Mouse (Mus musculus): ENCODE data around the gene Tmc6. TPM values are rescaled to one million over a fixed set of nuclear protein-coding genes. Genes with fewer than 3 reads are reported as not detected.

Tmc6 gene
- total RNA-seq, 1 experiment, result 36.0 TPM

DNA sequence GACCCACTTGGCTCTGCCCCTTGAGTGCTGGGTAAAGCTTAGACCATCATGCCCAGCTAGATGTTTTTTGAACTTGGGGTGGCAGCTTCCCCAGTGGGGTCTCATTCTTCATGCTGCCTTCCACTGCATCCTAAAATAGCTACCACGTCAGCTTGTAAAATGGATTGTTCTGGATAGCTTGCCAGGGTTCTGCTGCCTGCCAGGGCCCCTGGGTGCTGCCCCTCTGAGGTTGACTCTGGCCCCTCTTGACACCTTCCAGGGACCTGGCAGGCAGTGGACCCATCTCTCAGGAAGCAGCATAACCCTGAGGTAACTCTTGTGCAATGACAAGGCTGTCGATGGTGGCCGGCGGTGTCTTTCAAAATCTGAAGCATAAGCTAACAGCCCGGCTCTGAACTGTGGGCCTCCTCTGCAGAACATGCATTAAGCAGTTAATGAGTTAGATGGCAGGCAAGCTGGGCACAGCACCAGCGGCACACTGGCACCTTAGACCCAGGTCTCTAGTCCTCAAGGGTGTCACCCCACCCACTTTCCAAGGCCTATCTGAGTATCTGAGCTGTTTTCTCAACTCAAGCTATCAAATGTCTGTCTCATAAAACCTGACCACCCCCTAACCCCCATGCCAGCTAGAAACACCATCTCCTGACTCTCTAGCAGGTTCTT is 32.8 kb upstream of the Tmc6 start:
- H3K36me3 ChIP-seq (ENCODE audit: control insufficient read depth, insufficient read depth, low read length, poor library complexity, severe bottlenecking), result peaks cover 48% of the 10 kb centered on the region

DNA sequence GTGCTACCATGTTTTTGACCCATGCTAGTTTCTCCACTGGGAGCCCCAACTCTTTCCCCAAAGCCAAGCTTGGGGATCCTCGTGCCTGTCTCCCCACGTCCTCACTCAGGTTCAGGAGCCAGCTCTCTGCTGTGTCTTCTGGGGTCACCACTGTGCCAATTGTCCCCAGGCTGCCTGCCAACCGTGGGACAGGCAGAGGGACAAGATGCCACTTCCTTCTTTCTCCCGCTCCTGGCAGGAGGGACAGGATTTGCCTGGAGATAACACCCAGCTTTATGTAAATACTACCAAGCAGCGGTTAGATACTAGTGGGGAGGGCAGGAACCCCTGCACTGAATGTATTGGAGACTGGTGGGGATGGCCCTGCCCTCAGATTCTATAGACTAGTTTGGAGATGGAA is 31.9 kb upstream of the Tmc6 start:
- no peaks in the 10 kb centered on the region for H3K9me3 ChIP-seq (ENCODE audit: control insufficient read depth, insufficient read depth, low read depth, low read length)
- in situ Hi-C loops (cut with MboI; ENCODE audit: low sequenced_read_pairs in 2 of 2, unreplicated experiment in 2 of 2), result loop anchor here in 1 of 2 experiments (25.0 kb wide), 1 partner anchor 427 kb away; no protein-coding TSS in a partner anchor
- H3K27ac ChIP-seq (ENCODE audit: insufficient read depth, low read depth, low read length, poor library complexity, severe bottlenecking), result no peak overlapping the region
- H3K4me3 ChIP-seq (ENCODE audit: insufficient read depth in 1 of 2, low read depth in 1 of 2, low read length in 2 of 2, poor library complexity in 1 of 2, severe bottlenecking in 1 of 2), result no peak overlapping the region
- peaks cover 44% of the 10 kb centered on the region for H3K36me3 ChIP-seq (ENCODE audit: control insufficient read depth, insufficient read depth, low read length, poor library complexity, severe bottlenecking)
- TF ChIP-seq ZNF384 (IDR thresholded peaks at IDR 0.05; ENCODE audit: low read depth, low read length), result no peak
- no peak for TF ChIP-seq ZC3H11A (IDR thresholded peaks at IDR 0.05; ENCODE audit: borderline replicate concordance, low read depth, low read length)
- TF ChIP-seq CHD2 (IDR thresholded peaks at IDR 0.05; ENCODE audit: low read depth, low read length), result no peak
- TF ChIP-seq HCFC1 (IDR thresholded peaks at IDR 0.05; ENCODE audit: borderline replicate concordance, insufficient read depth, low read length), result no peak
- H3K4me1 ChIP-seq (ENCODE audit: control insufficient read depth in 2 of 2, insufficient read depth in 2 of 2, low read length in 2 of 2, poor library complexity in 1 of 2), result peaks cover 5 to 9% of the 10 kb centered on the region in 2 experiments; a peak in 3 of 4 replicates
- DNase-seq (ENCODE audit: low read depth, low spot score), result no peak
- no peak overlapping the region for H3K9ac ChIP-seq (ENCODE audit: insufficient read depth, low read depth, low read length, poor library complexity, severe bottlenecking)

More for the DNA sequence above, 32.8 kb upstream of the Tmc6 start:
- TF ChIP-seq ZC3H11A (IDR thresholded peaks at IDR 0.05; ENCODE audit: borderline replicate concordance, low read depth, low read length) (no peak), HCFC1 (IDR thresholded peaks at IDR 0.05; ENCODE audit: borderline replicate concordance, insufficient read depth, low read length) (no peak), ZNF384 (IDR thresholded peaks at IDR 0.05; ENCODE audit: low read depth, low read length) (no peak), MAFK (IDR thresholded peaks at IDR 0.05; ENCODE audit: insufficient read depth, low read depth, low read length) (no peak), CHD2 (IDR thresholded peaks at IDR 0.05; ENCODE audit: low read depth, low read length) (no peak)
- no peak for DNase-seq (ENCODE audit: low read depth, low spot score)
- Histone ChIP-seq H3K4me3 (ENCODE audit: insufficient read depth in 1 of 2, low read depth in 1 of 2, low read length in 2 of 2, poor library complexity in 1 of 2, severe bottlenecking in 1 of 2) (no peak overlapping the region), H3K27ac (ENCODE audit: insufficient read depth, low read depth, low read length, poor library complexity, severe bottlenecking) (no peak overlapping the region), H3K9ac (ENCODE audit: insufficient read depth, low read depth, low read length, poor library complexity, severe bottlenecking) (no peak overlapping the region), H3K4me1 (ENCODE audit: control insufficient read depth in 2 of 2, insufficient read depth in 2 of 2, low read length in 2 of 2, poor library complexity in 1 of 2) (peaks cover 5 to 10% of the 10 kb centered on the region in 2 experiments; a peak in 3 of 4 replicates), H3K9me3 (ENCODE audit: control insufficient read depth, insufficient read depth, low read depth, low read length) (no peaks in the 10 kb centered on the region)
- in situ Hi-C loops (cut with MboI; ENCODE audit: low sequenced_read_pairs in 2 of 2, unreplicated experiment in 2 of 2), result loop anchor here in 1 of 2 experiments (25.0 kb wide), 1 partner anchor 428 kb away; no protein-coding TSS in a partner anchor

DNA sequence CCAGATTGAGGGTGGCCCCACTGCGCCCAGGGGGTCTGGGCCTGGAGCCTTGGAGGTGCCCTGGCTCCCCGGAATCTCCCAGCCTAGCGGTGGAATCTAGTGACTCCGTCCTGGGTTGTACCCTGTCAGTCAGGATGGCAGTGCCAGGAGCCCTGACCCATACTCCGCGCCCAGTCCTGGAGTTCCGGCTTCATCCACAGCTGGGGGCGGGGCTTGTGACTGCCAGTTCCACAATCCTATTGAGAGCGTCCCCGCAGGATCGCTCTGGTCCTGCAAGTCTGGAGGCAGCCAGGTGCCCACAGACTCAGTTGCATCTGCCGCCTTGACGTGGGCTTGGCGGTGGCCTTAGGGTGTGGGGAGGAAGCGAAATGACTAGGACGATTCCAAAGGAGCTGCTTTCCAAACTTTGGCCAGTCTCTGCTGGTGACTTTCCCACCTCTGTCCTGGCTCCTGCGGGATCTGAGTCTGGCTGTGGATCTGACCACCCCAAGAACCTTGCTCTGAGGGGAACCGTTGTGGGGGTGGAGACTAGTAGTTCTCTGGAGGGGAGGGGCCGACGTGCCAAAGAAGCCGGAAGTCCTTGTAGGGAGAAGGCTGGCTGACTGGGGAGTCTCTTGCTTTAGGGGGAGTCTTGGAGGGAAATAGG is 28.5 kb upstream of the Tmc6 start:
- Histone ChIP-seq H3K4me1 (ENCODE audit: control insufficient read depth in 2 of 2, insufficient read depth in 2 of 2, low read length in 2 of 2, poor library complexity in 1 of 2) (peaks cover 5 to 9% of the 10 kb centered on the region in 2 experiments; a peak in 3 of 4 replicates), H3K9me3 (ENCODE audit: control insufficient read depth, insufficient read depth, low read depth, low read length) (no peaks in the 10 kb centered on the region), H3K36me3 (ENCODE audit: control insufficient read depth, insufficient read depth, low read length, poor library complexity, severe bottlenecking) (peaks cover 28% of the 10 kb centered on the region), H3K9ac (ENCODE audit: insufficient read depth, low read depth, low read length, poor library complexity, severe bottlenecking) (peak overlapping the region; percentile 90), H3K4me3 (ENCODE audit: insufficient read depth in 1 of 2, low read depth in 1 of 2, low read length in 2 of 2, poor library complexity in 1 of 2, severe bottlenecking in 1 of 2) (peak overlapping the region; percentile 77 to 96), H3K27ac (ENCODE audit: insufficient read depth, low read depth, low read length, poor library complexity, severe bottlenecking) (no peak overlapping the region)
- in situ Hi-C loops (cut with MboI; ENCODE audit: low sequenced_read_pairs in 2 of 2, unreplicated experiment in 2 of 2), result loop anchor here in 1 of 2 experiments (25.0 kb wide), 1 partner anchor 423 kb away; no protein-coding TSS in a partner anchor
- TF ChIP-seq CHD2 (IDR thresholded peaks at IDR 0.05; ENCODE audit: low read depth, low read length), result no peak
- no peak for TF ChIP-seq ZC3H11A (IDR thresholded peaks at IDR 0.05; ENCODE audit: borderline replicate concordance, low read depth, low read length)
- TF ChIP-seq ZNF384 (IDR thresholded peaks at IDR 0.05; ENCODE audit: low read depth, low read length), result no peak
- no peak for TF ChIP-seq MAFK (IDR thresholded peaks at IDR 0.05; ENCODE audit: insufficient read depth, low read depth, low read length)
- no peak for TF ChIP-seq HCFC1 (IDR thresholded peaks at IDR 0.05; ENCODE audit: borderline replicate concordance, insufficient read depth, low read length)
- peak; percentile 77 for DNase-seq (ENCODE audit: low read depth, low spot score)

DNA sequence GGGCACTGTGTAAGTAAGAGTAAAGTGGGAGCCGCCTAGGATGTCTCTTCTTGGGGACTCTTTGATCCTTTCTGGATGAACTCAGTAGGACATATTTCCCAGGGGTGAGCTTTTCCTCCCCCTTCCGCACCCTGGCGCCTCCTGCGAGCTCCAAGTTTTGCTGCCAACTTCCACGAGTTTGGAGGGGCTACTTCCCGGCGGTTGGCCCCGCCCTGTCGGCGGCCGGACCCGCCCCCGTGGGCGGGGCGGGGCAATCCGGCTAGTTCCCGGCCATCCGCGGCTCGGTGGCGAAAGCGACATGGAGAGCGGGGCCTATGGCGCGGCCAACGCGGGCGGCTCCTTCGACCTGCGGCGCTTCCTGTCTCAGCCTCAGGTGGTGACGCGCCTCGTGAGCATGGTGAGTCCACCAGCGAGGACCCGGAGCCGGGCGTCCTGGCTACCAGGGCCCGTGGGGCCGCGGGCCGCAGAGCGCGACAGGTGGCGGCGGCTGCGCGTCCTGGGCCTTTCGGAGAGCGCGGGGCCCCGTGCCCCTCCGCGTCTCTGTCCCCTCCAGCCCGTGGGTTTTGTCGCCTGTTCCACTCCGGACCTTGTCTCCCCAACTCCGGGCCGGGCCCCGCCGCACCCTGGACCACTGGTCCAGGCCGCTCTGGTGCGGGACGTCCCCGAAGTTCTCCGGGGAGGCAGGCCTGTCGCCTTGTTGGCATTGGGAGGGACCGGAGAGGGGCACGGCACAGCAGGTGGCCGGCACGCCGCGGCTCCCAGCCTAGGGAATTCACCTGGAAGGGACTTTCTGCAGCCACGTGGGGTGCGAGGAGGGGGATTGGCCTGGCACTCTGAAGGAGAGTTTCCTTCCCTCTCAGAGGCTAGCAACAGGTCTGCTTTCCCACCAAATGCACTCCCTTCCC is 27.7 kb upstream of the Tmc6 start, which contains the start of the genes Gm20708 and Syngr2:
Gene Gm20708, plus strand, starts transcription at position 262 of the 905 bp plus-strand sequence.
Gene Syngr2, plus strand, starts transcription at position 262 of the 905 bp plus-strand sequence.
- Histone ChIP-seq H3K4me1 (ENCODE audit: control insufficient read depth in 2 of 2, insufficient read depth in 2 of 2, low read length in 2 of 2, poor library complexity in 1 of 2) (peaks cover 5 to 9% of the 10 kb centered on the region in 2 experiments; a peak in 3 of 4 replicates), H3K9ac (ENCODE audit: insufficient read depth, low read depth, low read length, poor library complexity, severe bottlenecking) (peak within 1 kb of the TSS; percentile 90), H3K27ac (ENCODE audit: insufficient read depth, low read depth, low read length, poor library complexity, severe bottlenecking) (no peak within 1 kb of the TSS), H3K9me3 (ENCODE audit: control insufficient read depth, insufficient read depth, low read depth, low read length) (no peaks in the 10 kb centered on the region), H3K36me3 (ENCODE audit: control insufficient read depth, insufficient read depth, low read length, poor library complexity, severe bottlenecking) (peaks cover 21% of the 10 kb centered on the region), H3K4me3 (ENCODE audit: insufficient read depth in 1 of 2, low read depth in 1 of 2, low read length in 2 of 2, poor library complexity in 1 of 2, severe bottlenecking in 1 of 2) (peak within 1 kb of the TSS; percentile 77 to 96)
- no peak for TF ChIP-seq CHD2 (IDR thresholded peaks at IDR 0.05; ENCODE audit: low read depth, low read length)
- TF ChIP-seq MAFK (IDR thresholded peaks at IDR 0.05; ENCODE audit: insufficient read depth, low read depth, low read length), result no peak
- no peak for TF ChIP-seq ZC3H11A (IDR thresholded peaks at IDR 0.05; ENCODE audit: borderline replicate concordance, low read depth, low read length)
- no peak for TF ChIP-seq HCFC1 (IDR thresholded peaks at IDR 0.05; ENCODE audit: borderline replicate concordance, insufficient read depth, low read length)
- no peak for TF ChIP-seq ZNF384 (IDR thresholded peaks at IDR 0.05; ENCODE audit: low read depth, low read length)
- in situ Hi-C loops (cut with MboI; ENCODE audit: low sequenced_read_pairs in 2 of 2, unreplicated experiment in 2 of 2), result loop anchor here in 1 of 2 experiments (25.0 kb wide), 1 partner anchor 422 kb away; no protein-coding TSS in a partner anchor
- DNase-seq (ENCODE audit: low read depth, low spot score), result peak; percentile 54

Measured in ES-E14 (cell line).